Mouse (Mus musculus): ENCODE measurements around the gene Tlcd2.

Gene Tlcd2

DNA sequence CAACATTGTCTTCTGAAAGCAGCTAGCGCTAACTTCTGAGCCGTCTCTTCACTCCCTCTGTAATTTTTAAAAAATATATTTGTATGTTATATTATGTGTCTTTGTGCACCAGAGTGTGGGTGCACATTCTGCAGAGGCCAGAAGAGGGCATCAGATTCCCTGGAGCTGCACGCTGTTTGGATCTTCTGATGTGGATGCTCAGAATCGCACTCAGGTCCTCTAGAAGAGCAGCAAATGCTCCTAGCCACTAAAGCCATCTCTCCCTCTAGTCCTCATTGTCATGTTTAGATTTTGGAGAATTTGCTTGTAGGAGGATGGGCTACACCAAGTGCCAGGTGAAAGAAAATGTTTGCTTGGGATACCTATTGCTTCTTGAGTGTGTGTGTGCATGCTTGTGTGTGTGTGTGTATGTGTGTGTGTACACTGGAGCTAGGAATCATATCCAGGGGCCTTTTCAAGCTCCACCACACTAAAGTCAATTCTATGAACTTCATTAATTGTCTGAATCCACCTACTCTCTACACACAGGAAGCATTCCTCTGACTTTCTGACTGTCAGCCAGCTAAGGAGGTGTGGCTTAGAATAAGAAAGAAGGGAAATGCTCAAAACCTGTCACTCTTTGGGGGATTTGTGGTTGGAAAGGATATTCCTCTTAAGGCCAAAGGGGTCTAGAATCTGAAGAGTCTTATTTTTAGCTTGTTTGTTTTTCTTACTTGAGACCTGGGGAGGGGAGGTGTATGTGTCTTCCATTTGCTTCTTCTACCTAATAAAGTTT is 5.4 kb downstream of the Tlcd2 start:
- no peak for DNase-seq (ENCODE audit: extremely low spot score)

DNA sequence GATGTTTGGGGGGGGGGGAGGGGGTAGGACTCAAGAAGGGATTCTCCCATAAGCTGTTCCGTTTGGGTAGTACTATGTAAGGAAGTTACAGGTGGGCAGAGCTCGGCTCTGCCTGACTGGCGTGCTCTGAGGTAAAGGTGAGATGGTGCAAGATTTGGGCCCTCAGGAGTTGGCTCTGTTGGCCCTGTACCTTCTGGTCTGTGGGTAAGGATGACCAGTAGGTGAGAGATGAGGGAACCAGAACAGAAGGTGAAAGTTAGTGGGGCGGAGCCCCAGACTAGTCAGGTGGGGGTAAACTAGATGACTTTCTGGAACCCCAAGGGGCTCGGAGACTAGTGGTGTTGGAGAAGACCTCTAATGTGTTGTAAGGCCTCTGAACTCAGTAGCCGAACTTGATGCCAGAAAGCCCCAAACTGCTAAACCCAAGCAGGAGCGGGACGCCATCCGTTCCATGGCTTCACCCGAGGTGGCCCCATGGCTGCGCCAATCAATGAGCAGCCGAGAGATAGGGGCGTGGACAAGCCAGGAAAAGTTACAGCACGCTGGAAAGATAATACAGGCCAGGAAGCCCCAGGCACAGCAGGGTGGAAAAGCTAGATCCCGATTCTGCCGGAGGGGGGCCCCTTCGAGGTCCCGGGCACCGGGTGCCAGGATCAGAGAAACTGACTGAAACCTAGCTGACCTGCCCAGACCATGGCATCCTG is 6.1 kb downstream of the Tlcd2 start:
- peak; percentile 70 for DNase-seq (ENCODE audit: extremely low spot score)

GRCm38 (mm10) chr11:75468410-75468809 is 6.9 kb downstream of the Tlcd2 start:
- DNase-seq (ENCODE audit: extremely low spot score) = no peak

DNA sequence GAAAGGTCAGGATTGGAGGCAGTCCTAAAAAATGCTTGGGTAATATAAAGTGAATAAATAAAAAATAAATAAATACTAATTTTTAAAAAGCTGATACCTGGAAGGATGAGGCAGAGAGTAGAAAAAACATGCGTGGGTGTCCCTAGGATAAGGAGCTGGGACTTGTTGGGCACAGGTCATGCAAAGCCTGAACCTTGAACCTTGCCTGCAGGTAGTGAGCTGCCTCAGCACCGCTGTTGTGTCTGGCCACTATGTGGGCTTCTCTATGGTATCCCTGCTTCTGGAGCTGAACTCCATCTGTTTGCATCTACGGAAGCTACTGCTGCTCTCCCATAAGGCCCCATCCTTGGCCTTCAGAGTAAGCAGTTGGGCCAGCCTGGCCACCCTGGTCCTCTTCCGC is 7.7 kb downstream of the Tlcd2 start:
- no peak for DNase-seq (ENCODE audit: extremely low spot score)

DNA sequence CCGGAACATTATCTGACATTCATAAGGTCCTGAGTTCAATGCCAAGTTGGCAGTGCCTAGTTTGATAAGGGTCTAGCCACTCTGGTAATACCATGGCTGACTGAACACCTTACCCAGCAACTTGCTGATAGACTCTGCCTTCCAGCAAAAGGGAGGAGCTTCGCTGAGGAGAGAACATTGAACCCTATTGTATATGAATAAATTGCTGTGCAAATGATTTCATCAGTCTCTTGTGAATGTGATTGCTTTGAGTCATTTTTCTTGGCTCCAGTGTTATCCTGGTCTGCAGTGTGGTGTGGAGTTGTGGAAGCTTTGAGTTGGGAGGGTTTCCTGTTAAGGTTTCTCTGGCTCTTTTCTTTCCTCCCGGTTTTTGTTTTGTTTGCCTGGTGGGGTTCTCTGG is 9.2 kb downstream of the Tlcd2 start:
- no peak for DNase-seq (ENCODE audit: extremely low spot score)

GRCm38 (mm10) chr11:75472469-75473081 is 11.1 kb downstream of the Tlcd2 start:
- no peak for DNase-seq (ENCODE audit: extremely low spot score)

- no peak for DNase-seq (ENCODE audit: extremely low spot score)
Observed at GRCm38 (mm10) chr11:75473376-75473775, 11.9 kb downstream of the Tlcd2 start.

- no peak for DNase-seq (ENCODE audit: extremely low spot score)
Observed at GRCm38 (mm10) chr11:75486192-75486591, 24.7 kb downstream of the Tlcd2 start.

DNA sequence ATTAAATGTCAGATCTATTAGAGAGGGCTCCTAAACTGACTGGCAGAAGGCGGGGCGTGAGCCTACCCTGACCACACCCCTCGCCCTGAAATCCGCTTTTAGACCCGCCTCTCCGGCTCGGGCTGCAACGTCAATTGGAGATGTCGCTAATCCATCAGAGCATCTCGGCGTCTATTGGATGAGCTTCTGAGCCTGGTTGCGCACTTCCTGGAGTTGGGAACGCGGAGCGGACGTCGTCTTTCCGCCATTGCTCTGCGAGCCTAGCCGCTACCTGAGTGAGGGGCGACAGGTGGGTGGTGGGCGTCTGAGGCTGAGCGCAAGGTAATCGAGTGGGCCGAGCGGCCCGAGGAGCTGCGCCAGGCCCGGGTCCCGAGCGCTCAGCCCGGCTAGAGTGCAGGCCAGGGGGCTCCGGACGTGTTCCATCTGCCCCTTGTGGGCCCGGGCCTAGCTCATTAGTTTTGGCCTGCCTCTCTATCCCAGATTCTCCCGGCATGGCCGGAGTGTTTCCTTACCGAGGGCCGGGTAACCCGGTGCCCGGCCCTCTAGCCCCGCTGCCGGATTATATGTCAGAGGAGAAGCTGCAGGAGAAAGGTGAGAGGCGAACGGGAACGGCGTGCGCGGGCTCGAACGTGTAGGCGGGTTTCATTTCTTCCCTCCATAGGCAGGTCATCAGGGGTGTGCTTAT is 25.2 kb downstream of the Tlcd2 start, which contains the start of gene Prpf8:
Gene Prpf8, plus strand, starts transcription at position 216 of the 685 bp plus-strand sequence.
- peak; percentile 97 for DNase-seq (ENCODE audit: extremely low spot score)

DNA sequence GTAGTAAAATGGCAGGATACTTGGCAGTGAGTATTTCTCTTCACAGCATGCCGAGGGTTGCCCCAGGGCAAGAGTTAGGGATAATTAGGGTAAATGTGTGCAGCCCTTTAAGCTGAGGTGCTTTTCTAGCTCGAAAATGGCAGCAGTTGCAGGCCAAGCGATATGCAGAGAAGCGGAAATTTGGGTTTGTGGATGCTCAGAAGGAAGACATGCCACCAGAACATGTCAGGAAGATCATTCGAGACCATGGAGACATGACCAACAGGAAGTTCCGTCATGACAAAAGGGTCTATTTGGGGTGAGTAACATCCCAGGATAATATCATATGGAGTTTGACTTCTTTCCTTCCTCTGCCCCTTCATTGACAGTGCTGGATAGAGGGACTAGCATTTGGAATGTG is 26.0 kb downstream of the Tlcd2 start:
- DNase-seq (ENCODE audit: extremely low spot score) = no peak

DNA sequence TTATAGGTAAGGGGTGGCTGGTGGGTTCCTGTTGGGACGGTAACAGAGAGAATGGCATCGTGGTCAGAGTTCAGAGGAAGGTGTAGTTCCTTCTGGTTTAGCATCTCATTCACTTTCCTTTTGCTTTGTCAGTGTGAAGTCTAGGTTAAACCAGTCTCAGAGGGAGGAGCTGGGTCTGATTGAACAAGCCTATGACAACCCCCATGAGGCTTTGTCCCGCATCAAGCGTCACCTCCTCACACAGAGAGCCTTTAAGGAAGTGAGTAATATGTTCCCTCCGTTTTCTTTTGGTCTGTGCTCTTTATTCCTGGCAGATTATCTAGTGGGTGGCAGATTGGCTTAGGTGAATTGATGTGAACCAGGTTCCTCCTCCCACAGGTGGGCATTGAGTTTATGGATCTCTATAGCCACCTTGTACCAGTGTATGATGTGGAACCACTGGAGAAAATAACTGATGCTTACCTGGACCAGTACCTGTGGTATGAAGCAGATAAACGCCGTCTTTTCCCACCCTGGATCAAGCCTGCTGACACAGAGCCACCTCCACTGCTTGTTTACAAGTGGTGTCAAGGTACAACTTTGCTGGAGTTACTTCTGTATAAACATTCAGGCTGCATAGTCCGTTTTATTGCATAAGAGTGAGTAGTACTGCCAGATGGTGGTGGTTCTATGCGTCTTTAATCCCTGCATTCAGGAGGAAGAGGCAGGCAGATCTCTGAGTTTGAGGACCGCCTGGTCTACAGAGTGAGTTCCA is 33.0 kb downstream of the Tlcd2 start:
- DNase-seq (ENCODE audit: extremely low spot score) = no peak

DNA sequence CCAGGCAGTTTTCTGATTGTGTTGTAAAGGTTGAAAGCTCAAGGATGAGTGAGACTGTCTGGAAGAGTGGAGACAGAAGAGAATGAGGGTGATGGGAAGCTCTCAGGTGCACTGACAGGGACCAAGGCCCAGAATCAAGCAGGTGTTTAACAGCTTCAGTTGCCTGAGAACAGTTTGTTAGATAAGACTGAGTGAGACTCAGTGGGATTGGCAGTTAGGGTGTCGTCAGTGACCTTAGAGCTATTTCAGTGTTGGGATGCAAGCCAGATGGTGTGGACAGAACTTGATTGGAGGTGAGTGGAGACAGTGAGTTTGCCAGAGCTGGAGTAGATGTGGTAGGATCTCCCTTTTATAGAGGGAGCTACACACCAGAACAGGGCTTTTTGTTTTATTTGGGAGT is 36.6 kb downstream of the Tlcd2 start:
- no peak for DNase-seq (ENCODE audit: extremely low spot score)

DNA sequence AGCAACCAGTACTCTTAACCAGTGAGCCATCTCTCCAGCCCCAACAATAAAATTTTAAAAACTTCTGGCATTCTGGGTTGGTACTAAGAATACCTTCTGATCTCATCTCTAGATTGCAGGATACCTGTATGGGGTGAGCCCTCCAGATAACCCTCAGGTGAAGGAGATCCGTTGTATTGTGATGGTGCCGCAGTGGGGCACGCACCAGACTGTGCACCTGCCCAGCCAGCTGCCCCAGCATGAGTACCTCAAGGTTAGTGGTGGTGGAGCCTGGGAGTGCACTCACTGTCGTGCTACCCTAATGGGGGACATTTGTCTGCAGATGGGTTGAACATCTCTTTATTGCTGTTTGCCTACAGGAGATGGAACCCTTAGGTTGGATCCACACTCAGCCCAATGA is 46.6 kb downstream of the Tlcd2 start:
- no peak for DNase-seq (ENCODE audit: extremely low spot score)

GRCm38 (mm10) chr11:75508904-75509303 is 47.4 kb downstream of the Tlcd2 start:
- DNase-seq (ENCODE audit: extremely low spot score) = no peak

DNA sequence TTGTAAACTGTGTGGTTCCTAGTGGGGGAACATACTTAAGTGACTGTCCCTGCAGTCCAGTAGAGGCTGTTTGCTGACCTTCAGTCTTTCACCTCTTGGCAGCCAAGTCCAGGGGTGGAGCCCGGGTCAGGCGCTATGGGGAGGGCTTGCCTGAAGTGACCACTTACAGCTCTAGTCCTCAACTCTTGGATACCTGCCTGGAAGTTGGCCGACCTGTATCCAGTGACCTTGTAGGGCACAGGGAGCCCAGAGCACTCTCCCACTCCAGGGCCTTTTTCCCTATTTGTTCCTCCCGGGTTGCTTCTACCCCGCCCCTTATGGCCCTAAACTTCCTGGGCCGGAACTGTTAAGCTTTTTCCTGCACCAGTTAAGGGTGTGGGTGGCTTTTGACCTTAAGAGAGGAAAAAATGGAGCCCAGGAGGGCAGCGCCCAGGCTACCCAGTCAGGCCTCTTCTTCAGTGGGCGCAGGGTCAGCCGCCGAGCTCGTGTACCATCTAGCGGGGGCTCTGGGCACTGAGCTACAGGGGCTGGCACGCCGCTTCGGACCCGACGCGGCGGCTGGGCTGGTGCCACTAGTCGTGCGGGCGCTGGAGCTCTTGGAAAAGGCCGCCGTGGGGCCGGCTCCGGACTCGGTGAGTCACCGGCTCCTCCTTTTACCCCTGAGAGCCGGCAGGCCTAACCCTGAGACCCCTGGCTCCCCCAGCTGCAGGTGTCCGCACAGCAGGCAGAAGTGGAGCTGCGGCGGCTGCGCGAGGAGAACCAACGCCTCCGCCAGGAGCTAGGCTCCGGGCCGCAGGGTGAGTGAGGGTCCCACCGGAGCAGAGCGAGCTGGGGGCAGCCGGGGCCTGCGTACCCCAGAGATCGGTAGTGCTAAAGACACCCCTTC is 48.5 kb downstream of the Tlcd2 start, which contains the start of gene Rilp:
Gene Rilp, plus strand, starts transcription at position 354 of the 886 bp plus-strand sequence.
- DNase-seq (ENCODE audit: extremely low spot score) = no peak

GRCm38 (mm10) chr11:75510627-75510993 is 49.1 kb downstream of the Tlcd2 start:
- peak; percentile 94 for DNase-seq (ENCODE audit: extremely low spot score)

DNA sequence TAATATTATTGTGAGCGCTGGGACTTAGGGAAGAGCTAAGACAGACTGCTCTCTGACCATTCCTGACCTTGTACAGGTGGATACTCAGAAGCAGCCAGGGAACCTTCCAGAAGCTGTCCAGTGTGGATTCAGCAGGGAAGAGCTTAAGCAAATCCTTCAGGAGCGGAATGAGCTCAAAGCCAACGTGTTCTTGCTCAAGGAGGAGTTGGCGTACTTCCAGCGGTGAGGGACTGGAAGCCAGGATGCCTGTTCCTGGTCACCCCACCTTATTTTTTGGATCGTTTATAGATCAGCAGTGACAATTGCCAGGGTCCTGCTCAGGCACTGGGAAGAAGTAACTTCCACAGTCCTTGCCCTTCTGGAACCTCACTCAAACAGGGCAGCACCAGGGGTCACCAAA is 49.7 kb downstream of the Tlcd2 start:
- no peak for DNase-seq (ENCODE audit: extremely low spot score)

- no peak for DNase-seq (ENCODE audit: extremely low spot score)
Observed at GRCm38 (mm10) chr11:75512301-75513018, 50.9 kb downstream of the Tlcd2 start.

- DNase-seq (ENCODE audit: extremely low spot score) = no peak
Observed at GRCm38 (mm10) chr11:75513336-75513735, 51.8 kb downstream of the Tlcd2 start, which contains the start of gene Scarf1. Gene Scarf1, plus strand, starts transcription at chr11:75513540.

GRCm38 (mm10) chr11:75515186-75515585 is 53.7 kb downstream of the Tlcd2 start:
- DNase-seq (ENCODE audit: extremely low spot score) = no peak
